Mouse (Mus musculus) left cerebral cortex, adult 2 months (tissue): ENCODE measurements around the gene Cnpy1. TPM values are rescaled to one million over a fixed set of nuclear protein-coding genes. Genes with fewer than 3 reads are reported as not detected.

ENCODE experiments used
- DNase-seq, 2 experiments: peaks; one replicate each; pipeline ENCODE4 v3.0.0; 2021 to 2022; ENCODE audit warnings: low spot score in 2 of 2, mixed read lengths in 1 of 2; ENCODE audit errors: extremely low spot score in 1 of 2
- H3K27ac ChIP-seq: fragments of 200-600 bp; 2 replicates; pipeline ENCODE4 v1.8.1; 2022
- H3K4me3 ChIP-seq: fragments of 200-600 bp; 2 replicates; pipeline ENCODE4 v1.8.1; 2022
- CTCF ChIP-seq: fragments of 200-600 bp; IDR thresholded peaks from 2 replicates; pipeline ENCODE4 v1.8.1; 2022; ENCODE audit warnings: antibody characterized with exemption, mild to moderate bottlenecking, moderate library complexity
- intact Hi-C: fragments of 180-260 bp; cut with DNase I; formaldehyde crosslinking; loops from one replicate; pipeline ENCODE4 v1.15.1; 2025
- total RNA-seq, 2 experiments: library from RNA; stranded (reverse); gene quantifications; 2 replicates each; pipeline ENCODE4 v1.2.3; 2021

The Cnpy1 gene
- total RNA-seq, 2 experiments from 2014 or later, result not detected

- DNase-seq, result no peak
- TF ChIP-seq CTCF, result no peak
- no peak overlapping the region for H3K4me3 ChIP-seq
- intact Hi-C loops, result no loop called here
- no peak overlapping the region for H3K27ac ChIP-seq
Measured at GRCm38 (mm10) chr5:28237715-28238114, 7.9 kb downstream of the Cnpy1 start.

- Histone ChIP-seq H3K4me3 (no peak overlapping the region), H3K27ac (no peak overlapping the region)
- DNase-seq, result no peak
- TF ChIP-seq CTCF, result no peak
- intact Hi-C loops, result no loop called here
Measured at GRCm38 (mm10) chr5:28237055-28237454, 8.6 kb downstream of the Cnpy1 start.

GRCm38 (mm10) chr5:28236098-28236497 is 9.5 kb downstream of the Cnpy1 start:
- Histone ChIP-seq H3K27ac (no peak overlapping the region), H3K4me3 (no peak overlapping the region)
- no peak for TF ChIP-seq CTCF
- intact Hi-C loops, result no loop called here
- no peak for DNase-seq

GRCm38 (mm10) chr5:28232101-28232500 is 13.5 kb downstream of the Cnpy1 start:
- intact Hi-C loops, result no loop called here
- Histone ChIP-seq H3K4me3 (no peak overlapping the region), H3K27ac (no peak overlapping the region)
- DNase-seq, result no peak
- TF ChIP-seq CTCF, result no peak

- Histone ChIP-seq H3K27ac (no peak overlapping the region), H3K4me3 (no peak overlapping the region)
- DNase-seq, result no peak
- TF ChIP-seq CTCF, result no peak
- intact Hi-C loops, result no loop called here
Measured at GRCm38 (mm10) chr5:28219596-28219995, 26.0 kb downstream of the Cnpy1 start.

- intact Hi-C loops, result loop anchor here (5.0 kb wide), 2 partner anchors 41 to 91 kb away; no protein-coding TSS in a partner anchor
- no peak for TF ChIP-seq CTCF
- H3K4me3 ChIP-seq, result no peak overlapping the region
- no peak for DNase-seq
- no peak overlapping the region for H3K27ac ChIP-seq
Measured at GRCm38 (mm10) chr5:28213441-28213840, 32.2 kb downstream of the Cnpy1 start.

GRCm38 (mm10) chr5:28211651-28212310 is 33.8 kb downstream of the Cnpy1 start:
- Histone ChIP-seq H3K4me3 (no peak overlapping the region), H3K27ac (no peak overlapping the region)
- no peak for DNase-seq
- intact Hi-C loops, result loop anchor here (5.0 kb wide), 2 partner anchors 39 to 89 kb away; no protein-coding TSS in a partner anchor
- no peak for TF ChIP-seq CTCF

GRCm38 (mm10) chr5:28210591-28211550 is 34.7 kb downstream of the Cnpy1 start:
- H3K27ac ChIP-seq, result no peak overlapping the region
- TF ChIP-seq CTCF, result no peak

GRCm38 (mm10) chr5:28209549-28210431 is 35.8 kb downstream of the Cnpy1 start:
- no peak overlapping the region for H3K27ac ChIP-seq
- no peak for TF ChIP-seq CTCF
- no peak overlapping the region for H3K4me3 ChIP-seq
- no peak for DNase-seq
- intact Hi-C loops, result loop anchor here (5.0 kb wide), 2 partner anchors 37 to 87 kb away; no protein-coding TSS in a partner anchor

More at GRCm38 (mm10) chr5:28210591-28211550, 34.7 kb downstream of the Cnpy1 start:
- intact Hi-C loops, result loop anchor here (5.0 kb wide), 2 partner anchors 39 to 89 kb away; no protein-coding TSS in a partner anchor
- no peak overlapping the region for H3K4me3 ChIP-seq
- no peak for DNase-seq

GRCm38 (mm10) chr5:28208726-28209520 is 36.7 kb downstream of the Cnpy1 start:
- H3K4me3 ChIP-seq, result no peak overlapping the region
- intact Hi-C loops, result no loop called here
- no peak for TF ChIP-seq CTCF
- DNase-seq, result no peak
- H3K27ac ChIP-seq, result no peak overlapping the region
